Mouse (Mus musculus): ENCODE measurements around the gene 4930544D05Rik.

- TF ChIP-seq POLR2A (IDR thresholded peaks at IDR 0.05; ENCODE audit: extremely low read depth, insufficient read depth, low read length) (no peak), CTCF (IDR thresholded peaks at IDR 0.05; ENCODE audit: low read depth, low read length) (no peak)
Measured at GRCm38 (mm10) chr11:70572348-70572902, 43.2 kb upstream of the 4930544D05Rik start.

All from liver, adult 2 months (tissue).